Mouse (Mus musculus) urinary bladder, postnatal 36 days (tissue): ENCODE results near the gene Hpn.

Source experiments
- DNase-seq, 2 experiments: peaks; one replicate each; pipeline ENCODE4 v3.0.0; 2022; ENCODE audit warnings: low spot score in 2 of 2, mixed read lengths in 1 of 2

Gene Hpn

GRCm38 (mm10) chr7:31115182-31115581 is at the start of gene Hpn:
TSS of gene Hpn (minus strand) at chr7:31115290.
- no peak for DNase-seq

- DNase-seq, result no peak
Observed at GRCm38 (mm10) chr7:31164748-31165147, 49.7 kb upstream of the Hpn start.

GRCm38 (mm10) chr7:31163666-31164577 is 48.8 kb upstream of the Hpn start:
- DNase-seq, result no peak

GRCm38 (mm10) chr7:31162324-31162723 is 47.2 kb upstream of the Hpn start:
- DNase-seq, result no peak

GRCm38 (mm10) chr7:31161831-31162230 is 46.7 kb upstream of the Hpn start:
- no peak for DNase-seq

GRCm38 (mm10) chr7:31161246-31161645 is 46.2 kb upstream of the Hpn start:
- no peak for DNase-seq

GRCm38 (mm10) chr7:31160763-31161162 is 45.7 kb upstream of the Hpn start:
- DNase-seq, result no peak

GRCm38 (mm10) chr7:31156034-31156928 is 41.2 kb upstream of the Hpn start:
- no peak for DNase-seq

GRCm38 (mm10) chr7:31155296-31156033 is 40.4 kb upstream of the Hpn start, which contains the start of gene Gramd1a:
TSS of gene Gramd1a (minus strand) at chr7:31155896.
- no peak for DNase-seq

GRCm38 (mm10) chr7:31153536-31154320 is 38.6 kb upstream of the Hpn start:
- no peak for DNase-seq

- DNase-seq, result peak; percentile 39 to 59
Observed at GRCm38 (mm10) chr7:31151301-31152241, 36.5 kb upstream of the Hpn start.

GRCm38 (mm10) chr7:31150566-31151300 is 35.6 kb upstream of the Hpn start:
- DNase-seq, result peak; percentile 83 to 89

GRCm38 (mm10) chr7:31149751-31150565 is 34.9 kb upstream of the Hpn start:
- DNase-seq, result no peak

- DNase-seq, result no peak
Observed at GRCm38 (mm10) chr7:31149271-31149670, 34.2 kb upstream of the Hpn start.

- peak in 1 of 2 experiments; percentile 63 for DNase-seq
Observed at GRCm38 (mm10) chr7:31148756-31149155, 33.7 kb upstream of the Hpn start.

GRCm38 (mm10) chr7:31148086-31148485 is 33.0 kb upstream of the Hpn start:
- DNase-seq, result no peak

- DNase-seq, result no peak
Observed at GRCm38 (mm10) chr7:31145596-31146160, 30.6 kb upstream of the Hpn start.

- DNase-seq, result no peak
Observed at GRCm38 (mm10) chr7:31144886-31145285, 29.8 kb upstream of the Hpn start.
